Mouse (Mus musculus) right cerebral cortex, postnatal 25 days (tissue): Measurements from ENCODE around the gene Olfr729.

Experiments
- DNase-seq: peaks from one replicate; pipeline ENCODE4 v3.0.0; 2022

Gene Olfr729

GRCm38 (mm10) chr14:50152810-50153209 is at the start of gene Olfr729:
TSS of gene Olfr729 (minus strand) at chr14:50152910.
- DNase-seq = no peak

- no peak for DNase-seq
These were observed 35.4 kb upstream of the Olfr729 start, which contains the start of gene Olfr730 for GRCm38 (mm10) chr14:50188098-50188497. TSS of gene Olfr730 (minus strand) at chr14:50188198.

- DNase-seq = no peak
These were observed 10.1 kb downstream of the Olfr729 start, which contains the start of gene Olfr728 for GRCm38 (mm10) chr14:50142580-50142979. TSS of gene Olfr728 (minus strand) at chr14:50142680.

GRCm38 (mm10) chr14:50122886-50123285 is 29.8 kb downstream of the Olfr729 start, which contains the start of gene Olfr727:
TSS of gene Olfr727 (plus strand) at chr14:50123186.
- no peak for DNase-seq
